In genomic region chr1:77258730-77259310, GRCm38 (mm10) we compare ENCODE assay signal across 16 mouse cellular contexts.
DNase-seq lines count a peak whose midpoint lies in the region; ATAC-seq and TF ChIP-seq lines count a peak whose summit lies in the region.
"Had no signal": no experiment of that assay in that cellular context is flagged by ENCODE, and none has a peak within 500 bp of the region (broad histone marks: within the 10 kb centered on the region; RNA-seq: fewer than 3 reads in every experiment).

No protein-coding gene starts in this region.

- no peak overlapping the region for H3K4me2 ChIP-seq in kidney, embryonic 16.5 days (replicated peaks; ENCODE audit: low read depth, low read length)
- H3K4me2 ChIP-seq in stomach, postnatal 0 days (replicated peaks; ENCODE audit: low read depth), result no peak overlapping the region
- H3K4me2 ChIP-seq: hindbrain, embryonic 12.5 days; limb, embryonic 15.5 days had no signal

- ATAC-seq in kidney, embryonic 16.5 days (ENCODE audit: low FRiP score, low TSS enrichment), result peak; percentile 63; the same call in 1 of the 2 replicates
- ATAC-seq in stomach, postnatal 0 days (ENCODE audit: low FRiP score, low TSS enrichment), result no peak

- WGBS in kidney, embryonic 16.5 days, result 50% methylated on average over 7 of the region's 7 CpGs
- WGBS in stomach, postnatal 0 days, result 44% methylated on average over 7 of the region's 7 CpGs

- H3K27me3 ChIP-seq in kidney, embryonic 16.5 days (ENCODE audit: insufficient read depth, low read length), result no peaks in the 10 kb centered on the region; the same call in 1 of the 2 replicates
- H3K27me3 ChIP-seq in stomach, postnatal 0 days (ENCODE audit: control insufficient read depth, insufficient read depth, low read length), result no peaks in the 10 kb centered on the region
- H3K27me3 ChIP-seq: hindbrain, embryonic 12.5 days; limb, embryonic 15.5 days had no signal

- no peak overlapping the region for H3K4me3 ChIP-seq in kidney, embryonic 16.5 days (ENCODE audit: low read length)
- no peak overlapping the region for H3K4me3 ChIP-seq in stomach, postnatal 0 days (ENCODE audit: low read depth, low read length)
- H3K4me3 ChIP-seq: heart, embryonic 10.5 days; hindbrain, embryonic 12.5 days; limb, embryonic 15.5 days had no signal

- DNase-seq in kidney, postnatal 36 days, result no peak
- peak; percentile 51 for DNase-seq in urinary bladder, postnatal 14 days (ENCODE audit: low spot score)
- no peak for DNase-seq in urinary bladder, adult 2 months (ENCODE audit: low spot score)
- DNase-seq in kidney, postnatal 10 days, result peak; percentile 37
- DNase-seq in stomach, postnatal 0 days (ENCODE audit: low spot score), result peak; percentile 24
- no peak for DNase-seq in frontal cortex, postnatal 14 days (ENCODE audit: low spot score in 2 of 2)
- DNase-seq in MN1 (ENCODE audit: low spot score), result no peak
- DNase-seq: cerebellum, adult 9-10 months; embryo, embryonic 11 days; gastrocnemius, postnatal 25 days; heart, postnatal 10 days; right cerebral cortex, adult 18-20 months had no signal

- peak overlapping the region; percentile 23; the same call in 1 of the 2 replicates for H3K27ac ChIP-seq in kidney, embryonic 16.5 days (ENCODE audit: low read length)
- 0 out of 2 replicates have a peak overlapping the region, but pooled peaks have one; percentile 30 for H3K27ac ChIP-seq in stomach, postnatal 0 days (replicated peaks)
- H3K27ac ChIP-seq: heart, embryonic 10.5 days; hindbrain, embryonic 12.5 days; limb, embryonic 15.5 days had no signal

- 0 out of 2 replicates have a peak, but pooled peaks cover 9% of the 10 kb centered on the region for H3K4me1 ChIP-seq in kidney, embryonic 16.5 days (ENCODE audit: insufficient read depth, low read length)
- H3K4me1 ChIP-seq in stomach, postnatal 0 days (replicated peaks; ENCODE audit: control insufficient read depth, insufficient read depth), result no peaks in the 10 kb centered on the region

- no peak overlapping the region for H3K9ac ChIP-seq in kidney, embryonic 16.5 days (replicated peaks; ENCODE audit: low read length)
- no peak overlapping the region for H3K9ac ChIP-seq in stomach, postnatal 0 days (ENCODE audit: low read length)
- H3K9ac ChIP-seq: hindbrain, embryonic 12.5 days; limb, embryonic 15.5 days had no signal

- no peaks in the 10 kb centered on the region for H3K36me3 ChIP-seq in kidney, embryonic 16.5 days (ENCODE audit: insufficient read depth, low read length)
- no peaks in the 10 kb centered on the region for H3K36me3 ChIP-seq in stomach, postnatal 0 days (ENCODE audit: control insufficient read depth, insufficient read depth, low read length)
- H3K36me3 ChIP-seq: heart, embryonic 10.5 days; hindbrain, embryonic 12.5 days; limb, embryonic 15.5 days had no signal

- H3K9me3 ChIP-seq in kidney, embryonic 16.5 days (ENCODE audit: low read length), result no peaks in the 10 kb centered on the region
- H3K9me3 ChIP-seq in stomach, postnatal 0 days (ENCODE audit: control insufficient read depth, low read length), result no peaks in the 10 kb centered on the region
- H3K9me3 ChIP-seq: heart, embryonic 10.5 days; hindbrain, embryonic 12.5 days; limb, embryonic 15.5 days had no signal

- no peak for TF ChIP-seq CTCF in stomach, postnatal 0 days (IDR thresholded peaks at IDR 0.05; ENCODE audit: low read depth)

- TF ChIP-seq EP300 in stomach, postnatal 0 days (optimal IDR thresholded peaks at IDR 0.05), result no peak

Comparison
In these comparisons a context has a peak if more than half of its experiments do, and no peak if none do; other contexts are left out.
1. DNase-seq: peak in urinary bladder, postnatal 14 days (single experiment), kidney, postnatal 10 days (single experiment) and stomach, postnatal 0 days (single experiment); none in kidney, postnatal 36 days (0 of 2), urinary bladder, adult 2 months (single experiment), frontal cortex, postnatal 14 days (0 of 2) and MN1 (single experiment).